26 mouse cellular contexts compared by ENCODE assay signal in the genomic region with DNA sequence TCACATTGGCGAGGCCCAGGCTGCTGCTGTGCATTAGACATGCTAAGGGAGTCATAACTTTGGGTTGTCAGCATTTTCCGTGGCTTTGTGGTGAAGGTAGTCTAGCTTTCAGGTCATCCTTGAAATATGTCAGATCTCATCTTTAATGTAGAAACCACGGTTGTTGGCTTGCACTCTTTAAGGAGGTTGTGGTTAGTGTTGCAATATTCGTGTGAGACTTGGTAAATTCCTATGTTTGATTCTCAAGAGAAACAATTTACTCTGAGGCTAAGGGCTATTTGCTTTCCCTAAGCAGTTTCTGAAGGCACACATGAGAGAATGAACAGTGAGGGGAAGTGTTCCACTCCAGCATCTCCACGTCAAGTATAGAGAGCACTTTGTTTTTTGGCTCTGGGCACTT.
DNase-seq lines count a peak whose midpoint lies in the region; ATAC-seq and TF ChIP-seq lines count a peak whose summit lies in the region.
"Had no signal": no experiment of that assay in that cellular context is flagged by ENCODE, and none has a peak within 500 bp of the region (broad histone marks: within the 10 kb centered on the region; RNA-seq: fewer than 3 reads in every experiment).

No protein-coding gene starts in this region.

- peak; percentile 54 for ATAC-seq in megakaryocyte, adult 5-6 weeks (ENCODE audit: poor library complexity, severe bottlenecking)
- no peak for ATAC-seq in intestine, postnatal 0 days
- ATAC-seq: hindbrain, embryonic 16.5 days; intestine, embryonic 15.5 days had no signal

- no peaks in the 10 kb centered on the region for H3K79me3 ChIP-seq in C2C12 (ENCODE audit: low read depth)

- 62% methylated on average over 5 of the region's 5 CpGs for WGBS in intestine, postnatal 0 days

- no peak overlapping the region for H3K9ac ChIP-seq in intestine, postnatal 0 days (ENCODE audit: low read depth, low read length)
- H3K9ac ChIP-seq: forebrain, embryonic 12.5 days; heart, embryonic 15.5 days; intestine, embryonic 15.5 days; limb, embryonic 15.5 days; liver, embryonic 14.5 days; midbrain, embryonic 12.5 days had no signal

- intact Hi-C loops in heart, postnatal 25 days (cut with DNase I), result no loop called here

- no peaks in the 10 kb centered on the region for H3K36me3 ChIP-seq in C2C12 (ENCODE audit: control insufficient read depth, insufficient read depth)
- 0 out of 2 replicates have a peak, but pooled peaks cover 3% of the 10 kb centered on the region for H3K36me3 ChIP-seq in intestine, postnatal 0 days (ENCODE audit: control insufficient read depth, insufficient read depth)
- H3K36me3 ChIP-seq: forebrain, embryonic 12.5 days; heart, embryonic 15.5 days; intestine, embryonic 15.5 days; limb, embryonic 15.5 days; midbrain, embryonic 12.5 days had no signal

- no peak overlapping the region for H3K4me2 ChIP-seq in intestine, postnatal 0 days (replicated peaks; ENCODE audit: low read depth)
- H3K4me2 ChIP-seq: forebrain, embryonic 12.5 days; heart, embryonic 15.5 days; intestine, embryonic 15.5 days; limb, embryonic 15.5 days; midbrain, embryonic 12.5 days had no signal

- no peaks in the 10 kb centered on the region for H3K27me3 ChIP-seq in C2C12 (ENCODE audit: control insufficient read depth, insufficient read depth, insufficient read length)
- H3K27me3 ChIP-seq in intestine, postnatal 0 days (replicated peaks; ENCODE audit: control insufficient read depth, insufficient read depth, low read length), result no peaks in the 10 kb centered on the region
- H3K27me3 ChIP-seq: forebrain, embryonic 12.5 days; heart, embryonic 15.5 days; intestine, embryonic 15.5 days; limb, embryonic 15.5 days; midbrain, embryonic 12.5 days had no signal

- H3K4me3 ChIP-seq in C2C12 (ENCODE audit: insufficient read depth, poor library complexity, severe bottlenecking), result no peak overlapping the region
- no peak overlapping the region for H3K4me3 ChIP-seq in intestine, postnatal 0 days (ENCODE audit: low read depth, low read length)
- H3K4me3 ChIP-seq: forebrain, embryonic 12.5 days; heart, embryonic 15.5 days; intestine, embryonic 15.5 days; left cerebral cortex, adult 2 months; limb, embryonic 15.5 days; midbrain, embryonic 12.5 days had no signal

- no peaks in the 10 kb centered on the region for H3K79me2 ChIP-seq in C2C12 (ENCODE audit: control insufficient read depth, insufficient read depth)

- peak; percentile 55 for DNase-seq in heart, adult 11 months
- no peak for DNase-seq in heart, postnatal 25 days (ENCODE audit: low spot score)
- DNase-seq in fibroblast of lung, adult 2 months (ENCODE audit: low read depth), result peak; percentile 84
- no peak for DNase-seq in left cerebral cortex, adult 11 months (ENCODE audit: low spot score)
- DNase-seq in ovary, adult 18-20 months (ENCODE audit: low spot score), result no peak
- DNase-seq: adrenal gland, postnatal 14 days; B cell, adult 2 months; cerebellum, adult 2 months; gastrocnemius, postnatal 25 days; heart, postnatal 4 days; kidney, postnatal 36 days; layer of hippocampus, adult 9-11 months; right cerebral cortex, postnatal 14 days; thymus, adult 2 months had no signal

- no peak for TF ChIP-seq CTCF in C2C12 (IDR thresholded peaks at IDR 0.05; ENCODE audit: control insufficient read depth, insufficient read depth, insufficient read length)
- no peak for TF ChIP-seq CTCF in intestine, postnatal 0 days (IDR thresholded peaks at IDR 0.05; ENCODE audit: low read depth)

- H3K27ac ChIP-seq in intestine, postnatal 0 days (ENCODE audit: low read depth, low read length), result no peak overlapping the region
- H3K27ac ChIP-seq: forebrain, embryonic 12.5 days; heart, embryonic 15.5 days; intestine, embryonic 15.5 days; left cerebral cortex, adult 2 months; limb, embryonic 15.5 days; liver, embryonic 14.5 days; midbrain, embryonic 12.5 days; stomach, postnatal 0 days had no signal

- H3K4me1 ChIP-seq in intestine, postnatal 0 days (replicated peaks; ENCODE audit: control insufficient read depth, insufficient read depth, low read length), result no peaks in the 10 kb centered on the region
- H3K4me1 ChIP-seq: intestine, embryonic 15.5 days had no signal

- H3K9me3 ChIP-seq in intestine, postnatal 0 days (ENCODE audit: control insufficient read depth), result no peaks in the 10 kb centered on the region
- H3K9me3 ChIP-seq: forebrain, embryonic 12.5 days; heart, embryonic 15.5 days; intestine, embryonic 15.5 days; limb, embryonic 15.5 days; midbrain, embryonic 12.5 days had no signal

- no peak overlapping the region for H3ac ChIP-seq in C2C12 (ENCODE audit: control insufficient read depth, insufficient read length, low read depth)

TF ChIP-seq in C2C12, 6 proteins besides CTCF, POLR2A, EP300 and RAD21:
- TF ChIP-seq MYOG (IDR thresholded peaks at IDR 0.05; ENCODE audit: control insufficient read depth, extremely low read depth, insufficient read length) (no peak), CEBPB (IDR thresholded peaks at IDR 0.05; ENCODE audit: low read depth) (peak; percentile 100), MAX (IDR thresholded peaks at IDR 0.05) (no peak), USF1 (IDR thresholded peaks at IDR 0.05; ENCODE audit: low read depth) (no peak), FOSL1 (IDR thresholded peaks at IDR 0.05; ENCODE audit: insufficient read depth, low read length, poor library complexity, severe bottlenecking) (peak; percentile 20), MYOD1 (IDR thresholded peaks at IDR 0.05; ENCODE audit: control insufficient read depth, insufficient read length, low read depth) (peak; percentile 7)

Comparison
In these comparisons a context has a peak if more than half of its experiments do, and no peak if none do; other contexts are left out.
1. DNase-seq: peak in heart, adult 11 months (single experiment) and fibroblast of lung, adult 2 months (single experiment); none in heart, postnatal 25 days (single experiment), left cerebral cortex, adult 11 months (single experiment) and ovary, adult 18-20 months (single experiment).